Mouse (Mus musculus) lung, embryonic 15.5 days (tissue): ENCODE measurements around the gene Emid1. TPM values are rescaled to one million over a fixed set of nuclear protein-coding genes. Genes with fewer than 3 reads are reported as not detected.

ENCODE experiments used
- ATAC-seq: fragments of 200-750 bp; cut with Nextera tagmentation; 2 replicates; pipeline ENCODE4 v1.8.0; 2017; ENCODE audit warnings: moderate number of reproducible peaks, borderline replicate concordance; ENCODE audit not compliant: low FRiP score, low TSS enrichment; ENCODE audit errors: extremely low read depth
- H3K27ac ChIP-seq: fragments of 300-500 bp; sonication (generic); 2 replicates; pipeline ENCODE4 v1.5.1; 2015; ENCODE audit warnings: moderate library complexity, mild to moderate bottlenecking, inconsistent platforms
- H3K27me3 ChIP-seq: fragments of 300-500 bp; sonication (generic); 2 replicates; pipeline ENCODE4 v1.6.1; 2015; ENCODE audit warnings: inconsistent platforms
- H3K36me3 ChIP-seq: fragments of 300-500 bp; sonication (generic); 2 replicates; pipeline ENCODE4 v1.6.1; 2015; ENCODE audit warnings: inconsistent platforms
- H3K4me1 ChIP-seq: fragments of 300-500 bp; sonication (generic); 2 replicates; pipeline ENCODE4 v1.6.1; 2015; ENCODE audit warnings: inconsistent platforms
- H3K4me2 ChIP-seq: fragments of 300-500 bp; sonication (generic); 2 replicates; pipeline ENCODE4 v1.6.1; 2015; ENCODE audit warnings: inconsistent platforms, mild to moderate bottlenecking, moderate library complexity
- H3K4me3 ChIP-seq: fragments of 300-500 bp; sonication (generic); 2 replicates; pipeline ENCODE4 v1.5.1; 2015; ENCODE audit warnings: mild to moderate bottlenecking, inconsistent platforms
- H3K9ac ChIP-seq: fragments of 300-500 bp; sonication (generic); 2 replicates; pipeline ENCODE4 v1.6.1; 2015; ENCODE audit warnings: inconsistent platforms
- H3K9me3 ChIP-seq: fragments of 300-500 bp; sonication (generic); 2 replicates; pipeline ENCODE4 v1.6.1; 2016; ENCODE audit warnings: inconsistent platforms
- WGBS: fragments of 180-500 bp; shearing (Covaris S2); methylation state at CpG from one replicate; pipeline ENCODE4 v1.1.7; 2015; 5-methylcytosine and 5-hydroxymethylcytosine counted together
- polyA plus RNA-seq: library from polyadenylated mRNA; unstranded; fragments of >200 nt; fragmentation: Nextera tagmentation; extraction: Ambion mirVana; gene quantifications from 2 replicates; pipeline ENCODE4 v1.2.1, GENCODE M21; 2015

Gene Emid1
- polyA plus RNA-seq, 1 experiment from 2014 or later, result 54.3 TPM

DNA sequence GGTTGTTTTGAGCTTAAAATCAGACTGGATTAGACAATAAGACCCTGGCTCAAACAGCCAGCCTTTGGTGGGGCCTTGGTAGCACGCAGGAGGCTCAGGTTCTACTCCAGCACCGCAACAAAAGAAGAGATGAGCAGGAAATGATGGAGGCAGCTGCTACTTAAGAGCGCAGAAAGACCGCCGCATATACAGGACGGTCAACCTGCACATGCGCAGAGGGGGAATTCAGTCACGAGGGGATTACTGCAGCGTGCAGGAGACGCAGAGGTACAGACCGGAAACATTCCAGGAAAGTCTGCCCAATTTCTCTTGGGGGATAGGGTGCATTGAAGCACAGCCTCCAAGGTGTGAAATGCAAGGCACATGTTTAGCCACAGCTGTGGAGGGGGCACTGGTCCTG lies 6.0 kb upstream of the Emid1 start:
- H3K27ac ChIP-seq, result no peak overlapping the region
- 88% methylated on average over 11 of the region's 11 CpGs for WGBS
- H3K4me2 ChIP-seq, result no peak overlapping the region
- peaks cover 4% of the 10 kb centered on the region; the same call in 1 of the 2 replicates for H3K9me3 ChIP-seq
- no peak for ATAC-seq
- no peaks in the 10 kb centered on the region for H3K27me3 ChIP-seq
- peaks cover 17% of the 10 kb centered on the region for H3K4me1 ChIP-seq
- no peaks in the 10 kb centered on the region for H3K36me3 ChIP-seq
- H3K4me3 ChIP-seq, result no peak overlapping the region
- no peak overlapping the region for H3K9ac ChIP-seq

DNA sequence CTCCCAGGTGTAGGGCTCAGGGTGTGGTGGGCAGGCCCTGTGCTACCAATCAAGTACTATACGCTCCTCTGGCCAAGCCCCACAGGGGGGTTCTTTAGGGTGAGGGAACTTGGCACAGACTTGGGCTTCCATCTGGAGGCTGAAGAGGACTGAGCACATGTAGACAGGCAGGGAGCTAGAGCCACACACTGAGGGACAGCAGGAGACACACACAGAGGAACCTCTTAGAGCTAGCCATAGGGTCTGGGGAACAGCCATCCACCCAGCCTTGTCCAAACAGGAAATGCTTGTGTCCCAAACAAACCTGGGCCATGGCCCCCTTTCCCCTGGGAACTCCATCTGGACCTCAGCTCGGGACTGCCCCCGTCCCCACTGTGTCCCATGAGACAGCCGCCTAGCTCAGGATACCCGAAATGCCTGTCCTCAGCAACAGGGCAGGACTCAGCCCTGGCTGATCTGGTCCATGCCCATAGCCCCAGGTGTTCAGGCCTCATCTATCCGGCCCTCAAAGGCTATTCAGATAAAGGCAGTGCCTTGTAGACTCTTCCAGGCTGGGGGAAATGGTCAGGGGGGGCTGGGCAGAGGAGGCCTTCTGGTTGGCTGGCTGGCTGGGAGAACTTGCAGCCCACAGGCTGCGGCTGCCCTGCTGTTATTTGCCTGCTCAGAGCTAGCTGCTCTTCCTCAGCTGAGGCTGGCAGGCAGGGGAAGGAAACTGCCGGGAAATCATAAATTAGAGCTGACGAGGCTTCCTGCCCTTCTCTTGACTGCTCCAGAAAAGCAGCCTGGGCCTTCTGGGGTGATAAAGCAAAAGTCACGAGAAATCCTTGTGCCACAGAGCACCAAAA lies 3.1 kb upstream of the Emid1 start:
- no peaks in the 10 kb centered on the region for H3K9me3 ChIP-seq
- no peaks in the 10 kb centered on the region for H3K27me3 ChIP-seq
- H3K4me3 ChIP-seq, result no peak overlapping the region
- peak; percentile 64; the same call in 1 of the 2 replicates for ATAC-seq
- no peaks in the 10 kb centered on the region for H3K36me3 ChIP-seq
- peak overlapping the region; percentile 65 for H3K27ac ChIP-seq
- H3K9ac ChIP-seq, result no peak overlapping the region
- H3K4me1 ChIP-seq, result peaks cover 41% of the 10 kb centered on the region
- 28% methylated on average over 10 of the region's 10 CpGs for WGBS
- no peak overlapping the region; the same call in 1 of the 2 replicates for H3K4me2 ChIP-seq

DNA sequence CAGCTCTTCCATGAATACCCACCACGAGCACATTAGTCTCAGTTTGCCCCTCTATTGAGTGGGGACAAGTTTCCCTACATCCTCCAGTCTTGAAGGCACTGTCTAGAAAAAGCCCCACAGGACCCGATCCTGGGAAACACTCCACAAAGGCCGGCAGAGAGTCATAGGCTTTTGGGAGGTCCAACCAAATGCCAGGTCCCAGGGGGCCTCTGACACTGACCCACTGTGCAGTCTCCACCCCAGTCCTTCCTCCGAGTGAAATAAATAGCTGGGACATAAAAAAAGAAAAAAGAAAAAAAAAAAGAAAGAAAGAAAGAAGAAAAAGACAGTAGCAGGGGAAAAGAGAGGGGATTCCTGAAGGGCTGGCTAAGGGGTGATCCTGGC lies 818 bp downstream of the Emid1 start:
- H3K9ac ChIP-seq, result no peak overlapping the region; the same call in 1 of the 2 replicates
- WGBS, result 38% methylated on average over 4 of the region's 4 CpGs

DNA sequence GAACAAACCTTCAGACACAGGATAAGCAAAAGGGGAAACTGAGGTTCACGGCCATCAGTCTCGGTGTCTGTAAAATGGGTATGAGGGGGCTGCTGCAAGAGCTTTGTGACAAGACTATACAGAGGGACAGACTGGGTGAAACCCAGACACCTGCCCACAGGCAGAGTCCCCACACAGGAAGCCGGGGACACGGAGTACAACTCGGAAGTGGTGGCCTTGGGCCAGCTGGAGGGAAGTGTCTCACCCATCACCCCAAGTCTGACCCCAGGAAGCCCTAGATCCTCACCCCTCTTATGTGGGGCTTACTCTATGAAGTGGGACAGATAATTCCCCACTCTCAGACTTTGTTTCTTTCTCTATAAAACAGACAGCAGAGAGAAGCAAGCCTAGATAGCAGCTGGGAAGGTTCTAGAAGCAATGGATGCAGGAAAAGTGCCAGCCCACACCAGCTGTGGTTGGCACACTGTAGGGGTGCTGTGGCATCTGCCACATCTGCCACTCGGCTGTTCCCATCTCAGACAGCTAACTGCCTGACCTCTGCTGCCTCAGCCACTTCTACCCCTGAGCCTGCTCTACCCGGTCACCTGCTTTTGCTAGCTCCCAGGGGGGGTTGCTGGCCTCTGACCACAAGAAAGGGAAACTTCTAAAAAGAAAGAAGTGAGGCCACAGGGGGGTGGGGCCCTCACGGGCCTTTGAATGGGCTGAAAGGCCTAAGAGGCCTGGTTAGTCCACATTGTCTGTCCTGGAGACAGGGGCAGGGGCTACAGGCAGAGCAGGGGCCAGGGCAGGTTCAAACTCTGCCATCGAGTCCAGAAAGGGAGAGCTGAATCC lies 1.4 kb downstream of the Emid1 start:
- H3K4me2 ChIP-seq, result peak overlapping the region; percentile 83
- peaks cover 57% of the 10 kb centered on the region for H3K4me1 ChIP-seq
- peak overlapping the region; percentile 55 for H3K4me3 ChIP-seq
- no peaks in the 10 kb centered on the region for H3K9me3 ChIP-seq
- H3K27me3 ChIP-seq, result no peaks in the 10 kb centered on the region
- no peak for ATAC-seq
- no peaks in the 10 kb centered on the region for H3K36me3 ChIP-seq
- H3K9ac ChIP-seq, result 0 out of 2 replicates have a peak overlapping the region, but pooled peaks have one; percentile 11
- WGBS, result 66% methylated on average over 9 of the region's 9 CpGs
- no peak overlapping the region for H3K27ac ChIP-seq

More for the DNA sequence above, 818 bp downstream of the Emid1 start:
- Histone ChIP-seq H3K4me2 (peak overlapping the region; percentile 83), H3K4me1 (peaks cover 59% of the 10 kb centered on the region), H3K36me3 (no peaks in the 10 kb centered on the region), H3K27ac (no peak overlapping the region), H3K4me3 (peak overlapping the region; percentile 55), H3K9me3 (no peaks in the 10 kb centered on the region), H3K27me3 (no peaks in the 10 kb centered on the region)
- ATAC-seq, result no peak

DNA sequence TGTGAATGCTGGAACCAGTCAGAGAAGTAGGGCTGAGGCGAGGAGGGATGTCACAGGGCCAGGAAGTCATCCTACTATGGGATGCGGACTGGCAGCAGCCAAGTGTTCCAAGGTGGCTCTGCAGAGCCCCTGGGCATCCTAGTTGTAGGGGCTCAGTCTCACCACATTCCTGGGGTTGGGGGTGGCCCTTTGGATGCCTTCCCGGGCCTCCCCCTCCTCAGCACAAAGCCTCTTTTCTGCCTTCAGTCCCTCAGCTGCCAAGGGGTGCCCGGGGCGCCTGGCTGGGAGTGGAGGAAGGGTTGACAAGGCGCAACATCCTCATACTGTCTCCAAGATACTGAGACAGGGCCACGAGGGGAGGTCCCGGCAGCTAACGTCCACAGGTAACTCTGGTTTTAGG lies 2.1 kb downstream of the Emid1 start:
- WGBS, result 55% methylated on average over 9 of the region's 9 CpGs
- Histone ChIP-seq H3K4me3 (no peak overlapping the region), H3K4me1 (peaks cover 50% of the 10 kb centered on the region), H3K27ac (no peak overlapping the region), H3K36me3 (no peaks in the 10 kb centered on the region), H3K27me3 (no peaks in the 10 kb centered on the region), H3K9me3 (no peaks in the 10 kb centered on the region), H3K9ac (0 out of 2 replicates have a peak overlapping the region, but pooled peaks have one; percentile 4), H3K4me2 (peak overlapping the region; percentile 28; the same call in 1 of the 2 replicates)
- no peak for ATAC-seq

DNA sequence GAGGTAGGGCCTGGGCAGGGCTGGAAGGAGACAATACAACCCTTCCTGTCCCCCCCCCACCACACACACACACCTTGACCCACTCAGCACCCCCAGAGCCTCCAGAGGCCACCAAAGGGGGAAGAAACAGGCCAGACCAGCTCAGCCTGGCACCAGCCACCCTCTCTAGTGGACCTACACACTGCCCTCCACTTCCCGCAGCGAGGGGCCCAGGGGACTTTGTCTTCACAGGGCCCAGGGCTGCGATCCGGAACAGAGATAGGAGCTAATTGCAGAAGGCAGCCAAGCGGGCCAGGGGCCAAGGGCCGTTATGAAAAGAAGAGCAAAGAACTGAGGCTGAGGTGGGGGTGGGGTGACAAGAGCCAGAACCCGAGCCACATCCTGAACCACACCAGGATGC lies 2.8 kb downstream of the Emid1 start:
- ATAC-seq, result peak; percentile 44; the same call in 1 of the 2 replicates

DNA sequence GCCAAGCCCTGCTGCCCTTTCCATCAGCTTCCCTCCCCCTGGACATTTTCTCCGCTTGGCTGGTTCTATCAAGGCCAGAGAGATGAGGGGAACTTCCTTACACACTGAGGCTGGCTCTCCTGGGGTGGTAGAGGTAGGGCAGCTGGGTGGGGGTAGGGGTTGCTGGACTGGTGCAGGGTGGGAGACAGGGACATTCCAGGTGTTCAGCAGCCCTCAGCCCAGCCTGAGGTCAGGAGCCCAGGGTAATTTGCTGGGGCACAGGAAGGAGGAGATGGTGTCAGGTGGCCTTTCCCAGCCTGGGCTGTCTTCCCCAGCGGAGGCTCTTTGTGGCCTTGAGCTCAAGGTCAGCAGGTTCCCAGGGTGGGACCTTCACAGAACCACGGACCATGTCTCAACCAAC lies 6.5 kb downstream of the Emid1 start:
- no peak overlapping the region for H3K9ac ChIP-seq
- H3K4me2 ChIP-seq, result no peak overlapping the region
- H3K36me3 ChIP-seq, result no peaks in the 10 kb centered on the region
- peaks cover 32% of the 10 kb centered on the region for H3K4me1 ChIP-seq
- H3K4me3 ChIP-seq, result no peak overlapping the region
- 76% methylated on average over 3 of the region's 3 CpGs for WGBS
- no peaks in the 10 kb centered on the region for H3K9me3 ChIP-seq
- ATAC-seq, result no peak
- no peaks in the 10 kb centered on the region for H3K27me3 ChIP-seq
- no peak overlapping the region for H3K27ac ChIP-seq

More for the DNA sequence above, 2.8 kb downstream of the Emid1 start:
- H3K4me1 ChIP-seq, result peaks cover 43% of the 10 kb centered on the region
- no peak overlapping the region for H3K9ac ChIP-seq
- WGBS, result 13% methylated on average over 7 of the region's 7 CpGs
- H3K36me3 ChIP-seq, result no peaks in the 10 kb centered on the region
- peak overlapping the region; percentile 39 for H3K27ac ChIP-seq
- H3K4me3 ChIP-seq, result no peak overlapping the region
- H3K9me3 ChIP-seq, result no peaks in the 10 kb centered on the region
- peak overlapping the region; percentile 28; the same call in 1 of the 2 replicates for H3K4me2 ChIP-seq
- H3K27me3 ChIP-seq, result no peaks in the 10 kb centered on the region

DNA sequence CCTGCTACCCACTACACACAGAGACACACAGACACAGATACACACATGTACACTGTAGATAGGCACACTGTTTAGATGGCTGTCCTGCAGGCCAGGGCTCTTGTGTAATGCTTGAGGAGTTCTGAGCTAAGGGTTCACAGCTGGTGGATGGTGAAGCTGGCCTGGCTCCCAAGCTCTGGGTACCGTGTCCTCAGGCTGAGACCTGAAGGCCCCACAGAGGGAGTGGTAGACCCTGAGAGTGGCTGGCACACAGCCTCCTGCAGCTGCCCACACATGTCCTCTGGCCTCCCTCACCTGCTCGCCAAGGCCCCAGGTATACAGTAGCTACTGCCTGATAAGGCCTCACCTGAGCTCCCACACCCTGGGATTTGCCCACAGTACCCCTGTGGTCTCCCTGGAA lies 10.1 kb downstream of the Emid1 start:
- Histone ChIP-seq H3K4me1 (peaks cover 35% of the 10 kb centered on the region), H3K36me3 (no peaks in the 10 kb centered on the region), H3K27me3 (no peaks in the 10 kb centered on the region), H3K4me3 (no peak overlapping the region), H3K4me2 (no peak overlapping the region), H3K27ac (no peak overlapping the region), H3K9ac (no peak overlapping the region), H3K9me3 (no peaks in the 10 kb centered on the region)
- no peak for ATAC-seq
- 68% methylated on average over 2 of the region's 2 CpGs for WGBS

DNA sequence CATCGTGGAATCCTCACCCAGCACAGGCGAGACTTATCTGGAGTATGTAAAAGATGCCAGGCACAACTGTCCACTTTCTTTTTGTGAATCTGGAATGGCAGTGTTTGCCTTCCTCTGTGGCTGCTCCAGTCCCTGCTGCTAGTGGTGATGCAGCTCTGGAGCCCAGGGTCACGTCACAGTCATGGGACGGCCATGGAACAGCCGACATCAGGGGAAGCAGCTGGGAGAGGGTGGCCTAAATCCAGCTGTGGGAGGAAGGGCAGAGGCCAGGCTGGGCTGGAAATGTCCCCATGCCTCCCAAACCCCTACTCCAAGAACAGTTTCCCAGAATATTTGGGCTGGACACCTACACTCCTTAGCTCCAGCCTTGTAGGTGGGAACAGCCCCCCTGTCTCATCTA lies 10.8 kb downstream of the Emid1 start:
- ATAC-seq, result no peak
- Histone ChIP-seq H3K9ac (no peak overlapping the region), H3K9me3 (no peaks in the 10 kb centered on the region), H3K4me2 (no peak overlapping the region), H3K4me1 (peaks cover 35% of the 10 kb centered on the region), H3K27me3 (no peaks in the 10 kb centered on the region), H3K27ac (peak overlapping the region; percentile 31), H3K4me3 (no peak overlapping the region), H3K36me3 (no peaks in the 10 kb centered on the region)
- WGBS, result 48% methylated on average over 5 of the region's 5 CpGs

DNA sequence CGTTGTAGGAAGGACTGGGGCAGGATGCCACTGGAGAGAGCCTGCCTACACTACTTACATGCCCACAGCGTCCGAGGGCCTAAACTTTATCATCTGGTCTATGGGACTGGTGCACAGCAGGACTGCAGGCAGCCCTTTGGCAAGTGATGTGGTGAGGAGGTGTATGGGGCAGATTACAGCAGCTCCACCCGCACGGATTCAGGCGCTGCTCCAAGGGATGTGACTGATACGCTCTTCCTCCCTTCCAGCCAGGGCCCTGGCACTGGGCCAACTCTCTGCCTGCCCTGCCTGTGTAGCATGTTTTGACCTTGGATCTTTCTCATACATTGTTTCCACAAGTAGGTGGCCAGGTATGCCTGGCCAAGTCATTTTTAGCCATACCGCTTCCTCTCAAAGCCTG lies 11.4 kb downstream of the Emid1 start:
- H3K27me3 ChIP-seq, result no peaks in the 10 kb centered on the region
- 28% methylated on average over 8 of the region's 8 CpGs for WGBS
- no peak overlapping the region for H3K4me3 ChIP-seq
- H3K4me1 ChIP-seq, result peaks cover 35% of the 10 kb centered on the region
- no peaks in the 10 kb centered on the region for H3K9me3 ChIP-seq
- no peaks in the 10 kb centered on the region for H3K36me3 ChIP-seq
- ATAC-seq, result no peak
- no peak overlapping the region for H3K4me2 ChIP-seq
- peak overlapping the region; percentile 31; the same call in 1 of the 2 replicates for H3K27ac ChIP-seq
- no peak overlapping the region for H3K9ac ChIP-seq

DNA sequence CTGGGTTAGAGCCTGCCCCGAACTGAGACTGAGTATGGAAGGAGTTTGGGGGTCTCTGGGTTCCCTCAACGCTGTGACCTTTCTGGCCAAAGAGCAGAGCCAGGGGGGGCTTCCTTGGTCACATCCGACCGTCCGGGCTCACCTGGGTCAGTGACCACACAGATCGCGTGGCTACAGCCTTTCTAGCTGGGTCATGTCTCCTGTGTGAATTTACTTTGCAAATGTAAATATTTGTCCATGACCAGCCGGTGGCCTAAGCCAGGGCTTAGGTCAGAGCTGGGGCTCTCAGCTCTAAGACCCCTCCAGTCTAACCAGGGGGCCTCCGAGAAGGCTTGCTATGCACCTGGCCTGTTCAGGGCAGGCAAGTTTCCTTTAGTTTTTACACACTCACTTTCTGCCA lies 12.7 kb downstream of the Emid1 start:
- peak overlapping the region; percentile 73 for H3K27ac ChIP-seq
- peaks cover 35% of the 10 kb centered on the region for H3K4me1 ChIP-seq
- ATAC-seq, result no peak
- H3K9ac ChIP-seq, result no peak overlapping the region
- H3K9me3 ChIP-seq, result no peaks in the 10 kb centered on the region
- H3K36me3 ChIP-seq, result no peaks in the 10 kb centered on the region
- H3K4me2 ChIP-seq, result no peak overlapping the region
- WGBS, result 44% methylated on average over 9 of the region's 9 CpGs
- no peaks in the 10 kb centered on the region for H3K27me3 ChIP-seq
- no peak overlapping the region for H3K4me3 ChIP-seq

DNA sequence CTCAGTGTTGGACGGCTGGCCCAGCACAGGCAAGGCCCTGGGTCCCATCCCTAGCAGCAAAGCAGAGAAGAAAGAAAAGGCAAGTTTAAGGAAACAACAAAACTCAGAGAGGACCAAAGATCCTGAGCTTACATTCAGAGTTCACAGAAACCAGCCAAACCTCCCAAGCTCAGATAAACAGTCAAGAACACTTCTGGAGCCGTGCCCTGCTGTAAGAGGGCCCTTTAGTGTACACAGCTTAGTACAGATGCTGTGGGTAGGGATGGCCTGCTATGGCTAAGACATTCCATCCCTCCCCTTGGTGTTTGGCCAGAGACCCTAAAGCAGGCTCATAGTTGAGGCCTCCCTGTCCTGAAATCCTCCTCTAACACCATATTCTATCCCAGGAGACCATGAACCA lies 13.4 kb downstream of the Emid1 start:
- no peaks in the 10 kb centered on the region for H3K36me3 ChIP-seq
- H3K27ac ChIP-seq, result peak overlapping the region; percentile 73
- 28% methylated on average over 2 of the region's 2 CpGs for WGBS
- H3K27me3 ChIP-seq, result no peaks in the 10 kb centered on the region
- H3K4me3 ChIP-seq, result no peak overlapping the region
- no peaks in the 10 kb centered on the region for H3K9me3 ChIP-seq
- H3K4me1 ChIP-seq, result peaks cover 35% of the 10 kb centered on the region
- H3K4me2 ChIP-seq, result no peak overlapping the region
- ATAC-seq, result peak; percentile 40; the same call in 1 of the 2 replicates
- no peak overlapping the region for H3K9ac ChIP-seq
